Mouse (Mus musculus) adipocyte (in vitro differentiated cells): ENCODE measurements at regions not wholly inside any gene's neighbourhood (a gene's known extent, or its start where the extent isn't known, plus 50 kb on each side); places are given as distances from the start of the nearest gene placed in this dataset.

Source experiments
- DNase-seq: peaks from one replicate; pipeline ENCODE4 v3.0.0-alpha.2; 2016; ENCODE audit warnings: low spot score

- peak; percentile 57 for DNase-seq
Observed at GRCm38 (mm10) chr13:85639376-85640229, 350.7 kb upstream of the Rasa1 start.

GRCm38 (mm10) chr13:85629506-85630175, 340.7 kb upstream of the Rasa1 start:
- DNase-seq = peak; percentile 89
